ENCODE assay signal across 9 mouse cellular contexts in genomic region chr2:132695358-132696093, GRCm38 (mm10). TPM values are rescaled to one million over a fixed set of nuclear protein-coding genes. Genes with fewer than 3 reads are reported as not detected.
DNase-seq lines count a peak whose midpoint lies in the region; ATAC-seq and TF ChIP-seq lines count a peak whose summit lies in the region.
"Had no signal": no experiment of that assay in that cellular context is flagged by ENCODE, and none has a peak within 500 bp of the region (broad histone marks: within the 10 kb centered on the region; RNA-seq: fewer than 3 reads in every experiment).

No protein-coding gene starts in this region.

- WGBS in heart, embryonic 13.5 days, result 43% methylated on average over 9 of the region's 9 CpGs

- peak overlapping the region; percentile 19; the same call in 1 of the 2 replicates for H3K9ac ChIP-seq in heart, embryonic 13.5 days
- H3K9ac ChIP-seq: hindbrain, embryonic 12.5 days had no signal

- H3K27me3 ChIP-seq in E14TG2a.4 (ENCODE audit: insufficient read depth, low read length), result no peaks in the 10 kb centered on the region
- no peaks in the 10 kb centered on the region for H3K27me3 ChIP-seq in heart, embryonic 13.5 days (replicated peaks)
- H3K27me3 ChIP-seq: hindbrain, embryonic 12.5 days had no signal

- peak overlapping the region; percentile 76 for H3K27ac ChIP-seq in heart, embryonic 13.5 days (replicated peaks)

- H3K36me3 ChIP-seq in E14TG2a.4 (ENCODE audit: insufficient read depth, low read length), result peaks cover 32% of the 10 kb centered on the region
- peaks cover 17% of the 10 kb centered on the region for H3K36me3 ChIP-seq in heart, embryonic 13.5 days

- 0 out of 2 replicates have a peak overlapping the region, but pooled peaks have one; percentile 17 for H3K4me3 ChIP-seq in E14TG2a.4 (replicated peaks; ENCODE audit: low read length)
- H3K4me3 ChIP-seq in heart, embryonic 13.5 days, result no peak overlapping the region
- H3K4me3 ChIP-seq: hindbrain, embryonic 12.5 days had no signal

- peak; percentile 87 for ATAC-seq in heart, embryonic 13.5 days (ENCODE audit: extremely low read depth, insufficient number of reproducible peaks, low FRiP score, low TSS enrichment)

- peaks cover 92% of the 10 kb centered on the region for H3K4me1 ChIP-seq in E14TG2a.4 (replicated peaks; ENCODE audit: low read depth, low read length)
- peaks cover 49% of the 10 kb centered on the region for H3K4me1 ChIP-seq in heart, embryonic 13.5 days
- H3K4me1 ChIP-seq: hindbrain, embryonic 12.5 days had no signal

- 0 out of 2 replicates have a peak overlapping the region, but pooled peaks have one; percentile 25 for H3K4me2 ChIP-seq in heart, embryonic 13.5 days
- H3K4me2 ChIP-seq: hindbrain, embryonic 12.5 days had no signal

- peak; percentile 59 for DNase-seq in adrenal gland, adult 2 months
- DNase-seq in adrenal gland, adult 8-10 months, result no peak
- DNase-seq in lung, postnatal 25 days (ENCODE audit: low spot score), result peak; percentile 79
- no peak for DNase-seq in frontal cortex, postnatal 25 days (ENCODE audit: low spot score in 2 of 2)
- no peak for DNase-seq in kidney, adult 8-10 months
- no peak for DNase-seq in left cerebral cortex, adult 18-20 months (ENCODE audit: low spot score in 2 of 2)

- H3K9me3 ChIP-seq in E14TG2a.4 (ENCODE audit: low read length), result no peaks in the 10 kb centered on the region
- H3K9me3 ChIP-seq in heart, embryonic 13.5 days, result no peaks in the 10 kb centered on the region
- H3K9me3 ChIP-seq: hindbrain, embryonic 12.5 days had no signal

- TF ChIP-seq CTCF in E14TG2a.4 (conservative IDR thresholded peaks at IDR 0.05; ENCODE audit: low read length), result no peak

RNA-seq across cellular contexts. Expression of gene Shld1, which starts 8.8 kb away (rescaled TPM):
- 1 to 10 TPM; 6.6 to 8.0 TPM for total RNA-seq in adrenal gland, adult 2 months (2021)
- polyA plus RNA-seq in adrenal gland, adult 2 months (2012; rRNA removed), result 10.1 and 10.3 TPM in 2 replicates
- 10 to 100 TPM; 10.7 to 12.1 (median 11.9) TPM for total RNA-seq in adrenal gland, adult 8-10 months (2022)
- 13.4 and 14.9 TPM in 2 replicates for polyA plus RNA-seq in heart, embryonic 13.5 days (2015; fragmentation: Nextera tagmentation; extraction: Ambion mirVana)
- total RNA-seq in left cerebral cortex, adult 18-20 months (2021), result 1 to 10 TPM; 7.9 to 8.7 TPM

Comparison
In these comparisons a context has a peak if more than half of its experiments do, and no peak if none do; other contexts are left out.
1. DNase-seq: peak in adrenal gland, adult 2 months (single experiment) and lung, postnatal 25 days (single experiment); none in adrenal gland, adult 8-10 months (single experiment), frontal cortex, postnatal 25 days (0 of 2), kidney, adult 8-10 months (0 of 2) and left cerebral cortex, adult 18-20 months (0 of 2).